Mouse (Mus musculus): ENCODE results near the gene Akap8l.

- TF ChIP-seq ZNF384 (IDR thresholded peaks at IDR 0.05; ENCODE audit: low read depth, low read length) = no peak
- no peak for TF ChIP-seq HCFC1 (IDR thresholded peaks at IDR 0.05; ENCODE audit: borderline replicate concordance, insufficient read depth, low read length)
These were observed 73.2 kb downstream of the Akap8l start for GRCm38 (mm10) chr17:32277201-32277600.
